Mouse (Mus musculus) MEL (cell line): ENCODE measurements around the gene Arap2. TPM values are rescaled to one million over a fixed set of nuclear protein-coding genes. Genes with fewer than 3 reads are reported as not detected.

ENCODE experiments used
- polyA plus RNA-seq, 2 experiments: library from polyadenylated mRNA; stranded (reverse) in 1 of 2; unstranded in 1 of 2; fragments of >175 nt in 1 of 2; fragments of >200 nt in 1 of 2; gene quantifications; 2 replicates each; pipeline versions ENCODE4 v1.2.1 to v1.2.4; 2012; ENCODE audit warnings: low replicate concordance in 2 of 2, low read depth in 1 of 2; ENCODE audit not compliant: insufficient read length in 2 of 2, insufficient read depth in 1 of 2, missing spikeins in 1 of 2
- total RNA-seq: library from RNA; depleted of rRNA; stranded (reverse); fragments of 300-350 nt; gene quantifications from 2 replicates; pipeline ENCODE4 v1.2.3, GENCODE M21; 2012; rRNA removed

Gene Arap2
- total and polyA plus RNA-seq, 3 experiments: not detected

Other genes starting within 250 kb of the Arap2 start
- not detected in 2 replicates for gene Dthd1, start 47.7 kb upstream of the Arap2 start, total RNA-seq
- not detected for gene Dthd1, start 47.7 kb upstream of the Arap2 start, polyA plus RNA-seq